In genomic region chr9:72273646-72274410, GRCm38 (mm10) we compare ENCODE assay signal across 9 mouse cellular contexts. TPM values are rescaled to one million over a fixed set of nuclear protein-coding genes. Genes with fewer than 3 reads are reported as not detected.
A peak's percentile ranks its signal among the peaks of the same experiment; 100 is the strongest.
DNase-seq lines count a peak whose midpoint lies in the region; ATAC-seq and TF ChIP-seq lines count a peak whose summit lies in the region.
"Had no signal": no experiment of that assay in that cellular context is flagged by ENCODE, and none has a peak within 500 bp of the region (broad histone marks: within the 10 kb centered on the region; RNA-seq: fewer than 3 reads in every experiment).

No protein-coding gene starts in this region.

- no peaks in the 10 kb centered on the region for H3K27me3 ChIP-seq in forebrain, embryonic 15.5 days
- 0 out of 2 replicates have a peak, but pooled peaks cover 3% of the 10 kb centered on the region for H3K27me3 ChIP-seq in forebrain, embryonic 12.5 days
- no peaks in the 10 kb centered on the region for H3K27me3 ChIP-seq in liver, embryonic 12.5 days (replicated peaks)
- no peaks in the 10 kb centered on the region for H3K27me3 ChIP-seq in liver, embryonic 11.5 days (replicated peaks; ENCODE audit: control insufficient read depth, insufficient read depth, low read length)
- H3K27me3 ChIP-seq: limb, embryonic 13.5 days had no signal

- no peak overlapping the region for H3K9ac ChIP-seq in forebrain, embryonic 15.5 days (replicated peaks)
- H3K9ac ChIP-seq in forebrain, embryonic 12.5 days = no peak overlapping the region
- no peak overlapping the region for H3K9ac ChIP-seq in liver, embryonic 12.5 days
- H3K9ac ChIP-seq in liver, embryonic 11.5 days (ENCODE audit: low read depth, low read length) = no peak overlapping the region

- no peak for TF ChIP-seq CTCF in cortical plate, adult 2 months (IDR thresholded peaks at IDR 0.05; ENCODE audit: extremely low read depth, insufficient read depth, low read length)

- no peak for DNase-seq in liver, embryonic 11.5 days (ENCODE audit: low spot score)
- peak; percentile 44 for DNase-seq in naive thymus-derived CD4-positive, alpha-beta T cell, adult 2 months (ENCODE audit: low read depth)
- DNase-seq in spleen, postnatal 14 days (ENCODE audit: low spot score in 2 of 2) = no peak
- no peak for DNase-seq in urinary bladder, adult 2 months (ENCODE audit: low spot score)

- H3K27ac ChIP-seq in forebrain, embryonic 15.5 days (replicated peaks) = 0 out of 2 replicates have a peak overlapping the region, but pooled peaks have one; percentile 99
- no peak overlapping the region for H3K27ac ChIP-seq in forebrain, embryonic 12.5 days
- H3K27ac ChIP-seq in liver, embryonic 12.5 days = no peak overlapping the region
- H3K27ac ChIP-seq in liver, embryonic 11.5 days (ENCODE audit: low read depth, low read length) = no peak overlapping the region
- no peak overlapping the region for H3K27ac ChIP-seq in cortical plate, adult 2 months (ENCODE audit: insufficient read depth, low read length)

- H3K9me3 ChIP-seq in forebrain, embryonic 15.5 days = no peaks in the 10 kb centered on the region
- peaks cover 14% of the 10 kb centered on the region; the same call in 1 of the 2 replicates for H3K9me3 ChIP-seq in forebrain, embryonic 12.5 days
- H3K9me3 ChIP-seq in liver, embryonic 12.5 days (replicated peaks) = 0 out of 2 replicates have a peak, but pooled peaks cover 5% of the 10 kb centered on the region
- H3K9me3 ChIP-seq in liver, embryonic 11.5 days (ENCODE audit: control insufficient read depth, low read length) = peaks cover 4% of the 10 kb centered on the region; the same call in 1 of the 2 replicates

- no peaks in the 10 kb centered on the region for H3K36me3 ChIP-seq in forebrain, embryonic 15.5 days
- H3K36me3 ChIP-seq in forebrain, embryonic 12.5 days (replicated peaks) = no peaks in the 10 kb centered on the region
- H3K36me3 ChIP-seq in liver, embryonic 12.5 days = no peaks in the 10 kb centered on the region
- no peaks in the 10 kb centered on the region for H3K36me3 ChIP-seq in liver, embryonic 11.5 days (ENCODE audit: control insufficient read depth, insufficient read depth, low read length)
- H3K36me3 ChIP-seq: limb, embryonic 13.5 days had no signal

- H3K4me3 ChIP-seq in forebrain, embryonic 15.5 days = no peak overlapping the region
- H3K4me3 ChIP-seq in forebrain, embryonic 12.5 days (replicated peaks) = no peak overlapping the region
- no peak overlapping the region for H3K4me3 ChIP-seq in liver, embryonic 12.5 days
- H3K4me3 ChIP-seq in liver, embryonic 11.5 days (ENCODE audit: low read depth, low read length) = no peak overlapping the region
- H3K4me3 ChIP-seq in cortical plate, adult 2 months (ENCODE audit: insufficient read depth, low read length) = peak overlapping the region; percentile 89; the same call in 1 of the 2 replicates

- H3K4me1 ChIP-seq in forebrain, embryonic 15.5 days = peaks cover 23% of the 10 kb centered on the region
- peaks cover 10% of the 10 kb centered on the region for H3K4me1 ChIP-seq in forebrain, embryonic 12.5 days
- H3K4me1 ChIP-seq in liver, embryonic 12.5 days = peaks cover 27% of the 10 kb centered on the region
- peaks cover 7% of the 10 kb centered on the region for H3K4me1 ChIP-seq in liver, embryonic 11.5 days (replicated peaks; ENCODE audit: control insufficient read depth, insufficient read depth, low read length)
- H3K4me1 ChIP-seq in cortical plate, adult 2 months (ENCODE audit: control insufficient read depth, insufficient read depth, low read length) = peaks cover 2% of the 10 kb centered on the region; the same call in 1 of the 2 replicates

- H3K4me2 ChIP-seq in forebrain, embryonic 15.5 days (replicated peaks) = peak overlapping the region; percentile 63; the same call in 1 of the 2 replicates
- no peak overlapping the region for H3K4me2 ChIP-seq in forebrain, embryonic 12.5 days
- peak overlapping the region; percentile 85 for H3K4me2 ChIP-seq in liver, embryonic 12.5 days
- no peak overlapping the region for H3K4me2 ChIP-seq in liver, embryonic 11.5 days

- 82% methylated on average over 7 of the region's 7 CpGs for WGBS in forebrain, embryonic 15.5 days
- 83% methylated on average over 7 of the region's 7 CpGs for WGBS in forebrain, embryonic 12.5 days
- 79% methylated on average over 7 of the region's 7 CpGs for WGBS in liver, embryonic 12.5 days (ENCODE audit: insufficient replicate concordance)
- WGBS in liver, embryonic 11.5 days = 83% methylated on average over 7 of the region's 7 CpGs

- no peak for TF ChIP-seq POLR2A in cortical plate, adult 2 months (IDR thresholded peaks at IDR 0.05; ENCODE audit: extremely low read depth, insufficient read depth, low read length)

- ATAC-seq in forebrain, embryonic 15.5 days (replicated peaks) = no peak
- no peak for ATAC-seq in forebrain, embryonic 12.5 days (ENCODE audit: low FRiP score)
- no peak for ATAC-seq in liver, embryonic 12.5 days
- ATAC-seq in liver, embryonic 11.5 days (replicated peaks; ENCODE audit: low FRiP score) = no peak

RNA-seq across cellular contexts. Expression of gene Zfp280d, which starts 0.8 kb away (rescaled TPM):
- 42.7 and 46.5 TPM in 2 replicates for polyA plus RNA-seq in forebrain, embryonic 15.5 days (2015; fragmentation: Nextera tagmentation; extraction: Ambion mirVana)
- 61.9 and 62.3 TPM in 2 replicates for polyA plus RNA-seq in forebrain, embryonic 12.5 days (2016; fragmentation: Nextera tagmentation; extraction: Ambion mirVana)
- polyA plus RNA-seq in liver, embryonic 12.5 days (2016; fragmentation: Nextera tagmentation; extraction: Ambion mirVana) = 23.1 and 23.4 TPM in 2 replicates
- 33.5 and 36.0 TPM in 2 replicates for polyA plus RNA-seq in liver, embryonic 11.5 days (2014; fragmentation: Nextera tagmentation; extraction: Ambion mirVana)
- 51.2 and 58.3 TPM in 2 replicates for polyA plus RNA-seq in cortical plate, adult 2 months (2012; rRNA removed)
- 36.2 and 41.0 TPM in 2 replicates for polyA plus RNA-seq in urinary bladder, adult 2 months (2012; rRNA removed)

Comparison
In these comparisons a context has a peak if more than half of its experiments do, and no peak if none do; other contexts are left out.
1. H3K4me2 ChIP-seq: peak in forebrain, embryonic 15.5 days (single experiment) and liver, embryonic 12.5 days (single experiment); none in forebrain, embryonic 12.5 days (single experiment) and liver, embryonic 11.5 days (single experiment).